Mouse (Mus musculus) layer of hippocampus, postnatal 25 days (tissue): ENCODE measurements at regions not wholly inside any gene's neighbourhood (a gene's known extent, or its start where the extent isn't known, plus 50 kb on each side); places are given as distances from the start of the nearest gene placed in this dataset.

Experiments used
- DNase-seq, 2 experiments: peaks; one replicate each; pipeline ENCODE4 v3.0.0; 2022; ENCODE audit warnings: mixed read lengths in 2 of 2, low spot score in 1 of 2; ENCODE audit errors: extremely low spot score in 1 of 2

GRCm38 (mm10) chr11:84706692-84707091 lies 112.6 kb downstream of the Mrm1 start:
- no peak for DNase-seq

- DNase-seq: no peak
Measured at GRCm38 (mm10) chr11:84701319-84702175, 117.8 kb downstream of the Mrm1 start.

- no peak for DNase-seq
Measured at GRCm38 (mm10) chr11:84697521-84697920, 121.8 kb downstream of the Mrm1 start.

- DNase-seq: no peak
Measured at GRCm38 (mm10) chr11:84692638-84693037, 126.7 kb downstream of the Mrm1 start.

- no peak for DNase-seq
Measured at GRCm38 (mm10) chr11:84691410-84692148, 127.7 kb downstream of the Mrm1 start.

- no peak for DNase-seq
Measured at GRCm38 (mm10) chr11:84686473-84686872, 132.8 kb downstream of the Mrm1 start.

GRCm38 (mm10) chr11:84684325-84684724 lies 135.0 kb downstream of the Mrm1 start:
- no peak for DNase-seq

GRCm38 (mm10) chr11:84682931-84683330 lies 136.4 kb downstream of the Mrm1 start:
- DNase-seq: no peak

GRCm38 (mm10) chr11:84676377-84677078 lies 142.8 kb downstream of the Mrm1 start:
- DNase-seq: no peak

GRCm38 (mm10) chr11:84672841-84673473 lies 146.4 kb downstream of the Mrm1 start:
- no peak for DNase-seq

GRCm38 (mm10) chr11:84671585-84671984 lies 146.2 kb upstream of the Lhx1 start:
- no peak for DNase-seq

GRCm38 (mm10) chr11:84667711-84668110 lies 142.4 kb upstream of the Lhx1 start:
- no peak for DNase-seq

- DNase-seq: no peak
Measured at GRCm38 (mm10) chr11:84664258-84664657, 138.9 kb upstream of the Lhx1 start.

- peak in 1 of 2 experiments; percentile 18 for DNase-seq
Measured at GRCm38 (mm10) chr11:84661981-84662380, 136.6 kb upstream of the Lhx1 start.

- no peak for DNase-seq
Measured at GRCm38 (mm10) chr11:84660877-84661276, 135.5 kb upstream of the Lhx1 start.

- DNase-seq: no peak
Measured at GRCm38 (mm10) chr11:84659370-84659937, 134.1 kb upstream of the Lhx1 start.

- DNase-seq: no peak
Measured at GRCm38 (mm10) chr11:84653481-84653880, 128.1 kb upstream of the Lhx1 start.

- DNase-seq: no peak
Measured at GRCm38 (mm10) chr11:84648899-84649298, 123.6 kb upstream of the Lhx1 start.

- DNase-seq: no peak
Measured at GRCm38 (mm10) chr11:84647104-84647503, 121.8 kb upstream of the Lhx1 start.

GRCm38 (mm10) chr11:84643107-84643372 lies 117.7 kb upstream of the Lhx1 start:
- DNase-seq: no peak
